Mouse (Mus musculus) regulatory T cell (primary cell): ENCODE measurements around the gene Cabp2.
"Not testable (repeated sequence)": the region's sequence is repeated elsewhere in the genome, so short reads cannot be mapped to it uniquely, and the experiment has no call there.

ENCODE experiments used
- in situ Hi-C: fragments of 300-600 bp; cut with MboI, MseI; formaldehyde crosslinking; loops from one replicate; pipeline ENCODE4 v1.15.1; 2025; ENCODE audit warnings: high pct_unique_total_duplicates

The Cabp2 gene

GRCm38 (mm10) chr19:4081394-4081793, at the start of gene Cabp2:
Cabp2 (plus strand) TSS chr19:4081578.
- in situ Hi-C loops, result no loop called here

- in situ Hi-C loops, result no loop called here
These were observed 48.7 kb upstream of the Cabp2 start for GRCm38 (mm10) chr19:4032668-4033067.

- in situ Hi-C loops, result no loop called here
These were observed 48.1 kb upstream of the Cabp2 start for GRCm38 (mm10) chr19:4033298-4033697.

GRCm38 (mm10) chr19:4033742-4034141, 47.6 kb upstream of the Cabp2 start:
- in situ Hi-C loops, result no loop called here

GRCm38 (mm10) chr19:4036327-4037045, 44.9 kb upstream of the Cabp2 start:
- in situ Hi-C loops, result no loop called here

- in situ Hi-C loops, result not testable (repeated sequence)
These were observed 44.1 kb upstream of the Cabp2 start for GRCm38 (mm10) chr19:4037154-4037787.

- in situ Hi-C loops, result no loop called here
These were observed 43.6 kb upstream of the Cabp2 start, which contains the start of gene Gstp1 for GRCm38 (mm10) chr19:4037788-4038232. Gstp1 (minus strand) TSS chr19:4037985.

GRCm38 (mm10) chr19:4040941-4041340, 40.4 kb upstream of the Cabp2 start:
- in situ Hi-C loops, result not testable (repeated sequence)

- in situ Hi-C loops, result not testable (repeated sequence)
These were observed 39.9 kb upstream of the Cabp2 start for GRCm38 (mm10) chr19:4041500-4041899.

GRCm38 (mm10) chr19:4042124-4042523, 39.3 kb upstream of the Cabp2 start:
- in situ Hi-C loops, result no loop called here

- in situ Hi-C loops, result not testable (repeated sequence)
These were observed 37.3 kb upstream of the Cabp2 start for GRCm38 (mm10) chr19:4044109-4044508.

GRCm38 (mm10) chr19:4045966-4046865, 35.2 kb upstream of the Cabp2 start, which contains the start of gene Gstp2:
Gstp2 (minus strand) TSS chr19:4046023.
- in situ Hi-C loops, result no loop called here

GRCm38 (mm10) chr19:4046866-4047254, 34.5 kb upstream of the Cabp2 start:
- in situ Hi-C loops, result no loop called here

GRCm38 (mm10) chr19:4047859-4048258, 33.5 kb upstream of the Cabp2 start:
- in situ Hi-C loops, result no loop called here

- in situ Hi-C loops, result not testable (repeated sequence)
These were observed 32.3 kb upstream of the Cabp2 start for GRCm38 (mm10) chr19:4049069-4049468.

GRCm38 (mm10) chr19:4051016-4051415, 30.4 kb upstream of the Cabp2 start:
- in situ Hi-C loops, result no loop called here

- in situ Hi-C loops, result no loop called here
These were observed 29.4 kb upstream of the Cabp2 start for GRCm38 (mm10) chr19:4051741-4052515.

GRCm38 (mm10) chr19:4052516-4053030, 28.8 kb upstream of the Cabp2 start:
- in situ Hi-C loops, result no loop called here

GRCm38 (mm10) chr19:4054613-4055012, 26.8 kb upstream of the Cabp2 start:
- in situ Hi-C loops, result loop anchor here (5.0 kb wide), 1 partner anchor 38 kb away; no protein-coding TSS in a partner anchor

- in situ Hi-C loops, result loop anchor here (5.0 kb wide), 1 partner anchor 37 kb away; no protein-coding TSS in a partner anchor
These were observed 26.0 kb upstream of the Cabp2 start for GRCm38 (mm10) chr19:4055216-4055946.
